Mouse (Mus musculus) ES-E14 (cell line): ENCODE measurements around the gene Olfr131. TPM values are rescaled to one million over a fixed set of nuclear protein-coding genes. Genes with fewer than 3 reads are reported as not detected.

Source experiments
- DNase-seq: peaks from one replicate; pipeline ENCODE4 v3.0.0-alpha.2; 2013; ENCODE audit warnings: low read depth, low spot score
- H3K27ac ChIP-seq: 2 replicates; pipeline ENCODE4 v1.5.1; 2012; ENCODE audit warnings: low read depth, mild to moderate bottlenecking, low read length, moderate library complexity, mixed read lengths; ENCODE audit not compliant: poor library complexity, insufficient read depth, severe bottlenecking
- H3K36me3 ChIP-seq: 2 replicates; pipeline ENCODE4 v1.6.1; 2012; ENCODE audit warnings: mild to moderate bottlenecking, low read length, moderate library complexity, mixed read lengths; ENCODE audit not compliant: control insufficient read depth, poor library complexity, insufficient read depth, severe bottlenecking
- H3K4me1 ChIP-seq, 2 experiments: fragments of 150-350 bp in 1 of 2; sonication (generic) in 1 of 2; 2 replicates each; pipeline ENCODE4 v1.6.1; 2012; ENCODE audit warnings: low read length in 2 of 2, mild to moderate bottlenecking in 1 of 2, mixed read lengths in 1 of 2; ENCODE audit not compliant: control insufficient read depth in 2 of 2, insufficient read depth in 2 of 2, poor library complexity in 1 of 2
- H3K4me3 ChIP-seq, 2 experiments: fragments of 150-350 bp in 1 of 2; sonication (generic) in 1 of 2; 2 replicates each; pipeline ENCODE4 v1.5.1; 2012; ENCODE audit warnings: low read length in 2 of 2, low read depth in 1 of 2, mild to moderate bottlenecking in 1 of 2, mixed read lengths in 1 of 2; ENCODE audit not compliant: insufficient read depth in 1 of 2, poor library complexity in 1 of 2, severe bottlenecking in 1 of 2
- H3K9ac ChIP-seq: 2 replicates; pipeline ENCODE4 v1.6.1; 2012; ENCODE audit warnings: low read depth, mild to moderate bottlenecking, low read length, mixed read lengths; ENCODE audit not compliant: poor library complexity, insufficient read depth, severe bottlenecking
- H3K9me3 ChIP-seq: fragments of 150-350 bp; sonication (generic); 2 replicates; pipeline ENCODE4 v1.6.1; 2012; ENCODE audit warnings: low read depth, mild to moderate bottlenecking, low read length; ENCODE audit not compliant: control insufficient read depth, insufficient read depth
- CHD2 ChIP-seq: IDR thresholded peaks from 2 replicates; pipeline ENCODE4 v1.6.1; 2014; ENCODE audit warnings: mild to moderate bottlenecking, low read depth, low read length, inconsistent platforms
- HCFC1 ChIP-seq: IDR thresholded peaks from 2 replicates; pipeline ENCODE4 v1.6.1; 2012; ENCODE audit warnings: low read length, inconsistent platforms, borderline replicate concordance; ENCODE audit not compliant: insufficient read depth
- MAFK ChIP-seq: IDR thresholded peaks from 2 replicates; pipeline ENCODE4 v1.6.1; 2014; ENCODE audit warnings: mild to moderate bottlenecking, low read depth, low read length, inconsistent platforms; ENCODE audit not compliant: insufficient read depth
- ZC3H11A ChIP-seq: IDR thresholded peaks from 2 replicates; pipeline ENCODE4 v1.6.1; 2012; ENCODE audit warnings: low read depth, mild to moderate bottlenecking, inconsistent platforms, low read length, borderline replicate concordance
- ZNF384 ChIP-seq: IDR thresholded peaks from 2 replicates; pipeline ENCODE4 v1.6.1; 2012; ENCODE audit warnings: low read depth, low read length, inconsistent platforms
- in situ Hi-C, 2 experiments: fragments of 600-800 bp; cut with MboI; formaldehyde crosslinking; loops; one replicate each; pipeline ENCODE4 v1.15.1; 2025; ENCODE audit warnings: low sequenced_read_pairs in 2 of 2, inconsistent platforms in 1 of 2; ENCODE audit not compliant: unreplicated experiment in 2 of 2
- total RNA-seq: library from RNA; depleted of rRNA; stranded (reverse); fragments of 300-350 nt; gene quantifications from 2 replicates; pipeline ENCODE4 v1.2.3, GENCODE M21; 2012; rRNA removed

Olfr131 gene
- total RNA-seq, 1 experiment, result not detected

- no peak for DNase-seq
- in situ Hi-C loops, result no loop called here
- no peaks in the 10 kb centered on the region for H3K4me1 ChIP-seq
- TF ChIP-seq ZC3H11A (no peak), MAFK (no peak)
- no peaks in the 10 kb centered on the region for H3K9me3 ChIP-seq
- H3K27ac ChIP-seq, result no peak within 1 kb of the TSS
- no peak within 1 kb of the TSS for H3K4me3 ChIP-seq
- H3K9ac ChIP-seq, result no peak within 1 kb of the TSS
- no peaks in the 10 kb centered on the region for H3K36me3 ChIP-seq
Observed at GRCm38 (mm10) chr17:38063621-38064020, 24.9 kb downstream of the Olfr131 start, which contains the start of gene Olfr130. Gene Olfr130, plus strand, starts transcription at chr17:38063921.

GRCm38 (mm10) chr17:38059979-38060378 is 28.5 kb downstream of the Olfr131 start, which contains the start of gene Olfr129:
Gene Olfr129, minus strand, starts transcription at chr17:38060079.
- DNase-seq, result no peak
- no peaks in the 10 kb centered on the region for H3K9me3 ChIP-seq
- no peak within 1 kb of the TSS for H3K27ac ChIP-seq
- no peaks in the 10 kb centered on the region for H3K36me3 ChIP-seq
- TF ChIP-seq ZNF384 (no peak), CHD2 (no peak), ZC3H11A (no peak), HCFC1 (no peak), MAFK (no peak)
- no peaks in the 10 kb centered on the region for H3K4me1 ChIP-seq
- in situ Hi-C loops, result no loop called here
- no peak within 1 kb of the TSS for H3K9ac ChIP-seq
- H3K4me3 ChIP-seq, result no peak within 1 kb of the TSS

Other genes with a start within 250 kb of the Olfr131 start
- gene Olfr126, start 241.2 kb downstream of the Olfr131 start, total RNA-seq, result not detected in 2 replicates
- gene Olfr127, start 188.3 kb downstream of the Olfr131 start, total RNA-seq, result not detected in 2 replicates
- gene Olfr128, start 168.1 kb downstream of the Olfr131 start, total RNA-seq, result not detected in 2 replicates
- not detected in 2 replicates for gene Olfr761, start 135.6 kb downstream of the Olfr131 start, total RNA-seq
- gene Olfr129, start 28.6 kb downstream of the Olfr131 start, total RNA-seq, result not detected in 2 replicates
- gene Olfr130, start 24.8 kb downstream of the Olfr131 start, total RNA-seq, result not detected in 2 replicates
- gene Olfr132, start 45.8 kb upstream of the Olfr131 start, total RNA-seq, result not detected in 2 replicates
- not detected in 2 replicates for gene Olfr133, start 56.6 kb upstream of the Olfr131 start, total RNA-seq
- not detected in 2 replicates for gene Olfr134, start 82.7 kb upstream of the Olfr131 start, total RNA-seq
- gene Olfr135, start 115.6 kb upstream of the Olfr131 start, total RNA-seq, result not detected in 2 replicates
- gene Olfr138, start 172.3 kb upstream of the Olfr131 start, total RNA-seq, result not detected in 2 replicates
- not detected in 2 replicates for gene Olfr137, start 218.9 kb upstream of the Olfr131 start, total RNA-seq
- gene Olfr136, start 241.1 kb upstream of the Olfr131 start, total RNA-seq, result not detected in 2 replicates